Mouse (Mus musculus): ENCODE measurements around the gene Alb.
A peak's percentile ranks its signal among the peaks of the same experiment; 100 is the strongest.

Gene Alb

GRCm38 (mm10) chr5:90460619-90461018, at the start of gene Alb:
TSS of gene Alb (plus strand) at chr5:90460897.
- no peak for DNase-seq

- no peak for DNase-seq
Observed at GRCm38 (mm10) chr5:90414142-90414924, 46.4 kb upstream of the Alb start.

GRCm38 (mm10) chr5:90414925-90415295, 45.8 kb upstream of the Alb start:
- no peak for DNase-seq

GRCm38 (mm10) chr5:90424625-90425024, 36.1 kb upstream of the Alb start:
- DNase-seq = no peak

- DNase-seq = no peak
Observed at GRCm38 (mm10) chr5:90425191-90425590, 35.5 kb upstream of the Alb start.

- DNase-seq = no peak
Observed at GRCm38 (mm10) chr5:90431053-90431452, 29.6 kb upstream of the Alb start.

- DNase-seq = no peak
Observed at GRCm38 (mm10) chr5:90439157-90439556, 21.5 kb upstream of the Alb start.

- DNase-seq = peak; percentile 11 to 34
Observed at GRCm38 (mm10) chr5:90447577-90447976, 13.1 kb upstream of the Alb start.

- no peak for DNase-seq
Observed at GRCm38 (mm10) chr5:90449961-90450360, 10.7 kb upstream of the Alb start.

- DNase-seq = no peak
Observed at GRCm38 (mm10) chr5:90452711-90453110, 8.0 kb upstream of the Alb start.

- DNase-seq = no peak
Observed at GRCm38 (mm10) chr5:90457241-90457640, 3.5 kb upstream of the Alb start.

GRCm38 (mm10) chr5:90458727-90459126, 2.0 kb upstream of the Alb start:
- DNase-seq = no peak

GRCm38 (mm10) chr5:90466806-90467205, 6.1 kb downstream of the Alb start:
- no peak for DNase-seq

GRCm38 (mm10) chr5:90467245-90467644, 6.5 kb downstream of the Alb start:
- peak; percentile 68 to 84 for DNase-seq

- DNase-seq = no peak
Observed at GRCm38 (mm10) chr5:90470836-90471235, 10.1 kb downstream of the Alb start.

- no peak for DNase-seq
Observed at GRCm38 (mm10) chr5:90473902-90474301, 13.2 kb downstream of the Alb start.

GRCm38 (mm10) chr5:90474369-90474768, 13.7 kb downstream of the Alb start:
- no peak for DNase-seq

- DNase-seq = no peak
Observed at GRCm38 (mm10) chr5:90476741-90477140, 16.0 kb downstream of the Alb start.

GRCm38 (mm10) chr5:90477308-90478140, 16.8 kb downstream of the Alb start:
- DNase-seq = no peak

GRCm38 (mm10) chr5:90478886-90479285, 18.2 kb downstream of the Alb start:
- DNase-seq = no peak

GRCm38 (mm10) chr5:90485597-90485996, 24.9 kb downstream of the Alb start:
- no peak for DNase-seq

GRCm38 (mm10) chr5:90488323-90488722, 27.6 kb downstream of the Alb start:
- DNase-seq = no peak

- DNase-seq = no peak
Observed at GRCm38 (mm10) chr5:90490518-90490917, 29.8 kb downstream of the Alb start, which contains the start of gene Afp. TSS of gene Afp (plus strand) at chr5:90490737.

GRCm38 (mm10) chr5:90492440-90492839, 31.7 kb downstream of the Alb start:
- peak in 1 of 2 experiments; percentile 46 for DNase-seq
